Mouse (Mus musculus) heart, embryonic 12.5 days (tissue): ENCODE measurements around the gene Polrmt. TPM values are rescaled to one million over a fixed set of nuclear protein-coding genes. Genes with fewer than 3 reads are reported as not detected.

Experiments
- ATAC-seq: fragments of 200-750 bp; cut with Nextera tagmentation; 2 replicates; pipeline ENCODE4 v1.8.0; 2017; ENCODE audit warnings: moderate TSS enrichment, moderate library complexity; ENCODE audit not compliant: insufficient number of reproducible peaks, low FRiP score
- H3K27ac ChIP-seq: fragments of 300-500 bp; sonication (generic); 2 replicates; pipeline ENCODE4 v1.5.1; 2016; ENCODE audit warnings: mild to moderate bottlenecking, moderate library complexity; ENCODE audit not compliant: poor library complexity, severe bottlenecking
- H3K27me3 ChIP-seq: fragments of 300-500 bp; sonication (generic); replicated peaks from 2 replicates; pipeline ENCODE4 v1.6.1; 2016; ENCODE audit warnings: mild to moderate bottlenecking, moderate library complexity
- H3K36me3 ChIP-seq: fragments of 300-500 bp; sonication (generic); 2 replicates; pipeline ENCODE4 v1.6.1; 2016; ENCODE audit warnings: mild to moderate bottlenecking, moderate library complexity
- H3K4me1 ChIP-seq: fragments of 300-500 bp; sonication (generic); replicated peaks from 2 replicates; pipeline ENCODE4 v1.6.1; 2016; ENCODE audit warnings: mild to moderate bottlenecking
- H3K4me2 ChIP-seq: fragments of 300-500 bp; sonication (generic); 2 replicates; pipeline ENCODE4 v1.6.1; 2016; ENCODE audit warnings: mild to moderate bottlenecking, moderate library complexity
- H3K4me3 ChIP-seq: fragments of 300-500 bp; sonication (generic); 2 replicates; pipeline ENCODE4 v1.5.1; 2016; ENCODE audit warnings: mild to moderate bottlenecking
- H3K9ac ChIP-seq: fragments of 300-500 bp; sonication (generic); 2 replicates; pipeline ENCODE4 v1.6.1; 2016; ENCODE audit warnings: mild to moderate bottlenecking, moderate library complexity
- H3K9me3 ChIP-seq: fragments of 300-500 bp; sonication (generic); replicated peaks from 2 replicates; pipeline ENCODE4 v1.6.1; 2016; ENCODE audit warnings: mild to moderate bottlenecking, moderate library complexity
- WGBS: fragments of 180-500 bp; shearing (Covaris S2); methylation state at CpG from one replicate; pipeline ENCODE4 v1.1.7; 2016; 5-methylcytosine and 5-hydroxymethylcytosine counted together
- polyA plus RNA-seq: library from polyadenylated mRNA; unstranded; fragments of >200 nt; fragmentation: Nextera tagmentation; extraction: Ambion mirVana; gene quantifications from 2 replicates; pipeline ENCODE4 v1.2.1, GENCODE M21; 2016

Polrmt gene
- polyA plus RNA-seq, 1 experiment from 2014 or later: 35.4 TPM

DNA sequence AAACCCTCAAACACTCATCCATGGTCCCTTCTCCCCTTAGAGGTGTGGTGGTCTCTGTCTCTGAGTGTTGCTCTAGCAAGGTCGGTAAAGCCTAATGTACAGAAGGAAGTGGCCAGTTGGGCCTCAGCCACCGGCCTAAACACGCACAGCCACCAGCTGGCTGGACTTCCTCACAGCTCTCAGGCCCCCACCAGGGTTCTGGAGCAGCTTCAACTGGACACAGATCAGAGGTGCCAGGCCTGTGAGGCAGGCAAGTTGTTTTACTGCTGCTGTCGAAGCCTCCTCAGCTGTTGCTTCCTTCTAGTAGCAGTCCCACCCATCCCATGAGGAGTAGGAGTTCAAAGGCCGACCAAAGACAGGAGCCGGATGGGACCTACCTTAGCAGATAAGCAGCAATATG lies 48.5 kb downstream of the Polrmt start:
- Histone ChIP-seq H3K27me3 (no peaks in the 10 kb centered on the region), H3K36me3 (no peaks in the 10 kb centered on the region), H3K9ac (no peak overlapping the region), H3K9me3 (no peaks in the 10 kb centered on the region), H3K27ac (no peak overlapping the region), H3K4me3 (no peak overlapping the region), H3K4me1 (peaks cover 38% of the 10 kb centered on the region), H3K4me2 (no peak overlapping the region)
- ATAC-seq: no peak
- 76% methylated on average over 6 of the region's 6 CpGs for WGBS

DNA sequence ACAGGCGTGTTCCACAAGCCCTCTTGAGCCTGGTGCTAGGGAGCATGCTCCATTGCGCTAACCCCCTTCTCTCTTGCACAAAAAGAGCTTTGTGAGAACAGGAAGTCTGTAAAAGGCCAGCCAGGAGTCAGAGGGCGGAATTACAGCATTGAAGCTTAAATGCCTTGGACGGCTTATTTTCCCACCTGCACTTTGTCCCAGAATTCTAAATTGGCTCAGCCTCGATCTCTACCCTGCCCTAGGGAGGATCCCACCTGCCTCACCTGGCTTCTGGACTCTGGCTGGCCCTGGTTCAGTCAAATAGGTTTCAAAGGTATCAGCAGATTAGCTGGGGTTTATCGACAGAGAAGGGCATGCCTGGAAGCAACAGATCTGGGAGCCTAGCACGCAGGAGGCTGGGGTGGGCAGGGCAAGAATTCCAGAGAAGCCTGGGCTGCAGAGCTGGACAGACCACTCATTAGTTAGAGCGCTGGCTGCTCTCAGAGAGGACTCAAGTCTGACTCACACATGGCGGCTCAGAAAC lies 50.2 kb downstream of the Polrmt start:
- peaks cover 29% of the 10 kb centered on the region for H3K4me1 ChIP-seq
- H3K27me3 ChIP-seq: no peaks in the 10 kb centered on the region
- H3K9ac ChIP-seq: peak overlapping the region; percentile 11; the same call in 1 of the 2 replicates
- peak overlapping the region; percentile 22 for H3K4me2 ChIP-seq
- H3K36me3 ChIP-seq: 0 out of 2 replicates have a peak, but pooled peaks cover 3% of the 10 kb centered on the region
- H3K27ac ChIP-seq: peak overlapping the region; percentile 79
- WGBS: 31% methylated on average over 9 of the region's 9 CpGs
- H3K9me3 ChIP-seq: peaks cover 4% of the 10 kb centered on the region
- no peak overlapping the region for H3K4me3 ChIP-seq
- ATAC-seq: no peak; the same call in 1 of the 2 replicates

DNA sequence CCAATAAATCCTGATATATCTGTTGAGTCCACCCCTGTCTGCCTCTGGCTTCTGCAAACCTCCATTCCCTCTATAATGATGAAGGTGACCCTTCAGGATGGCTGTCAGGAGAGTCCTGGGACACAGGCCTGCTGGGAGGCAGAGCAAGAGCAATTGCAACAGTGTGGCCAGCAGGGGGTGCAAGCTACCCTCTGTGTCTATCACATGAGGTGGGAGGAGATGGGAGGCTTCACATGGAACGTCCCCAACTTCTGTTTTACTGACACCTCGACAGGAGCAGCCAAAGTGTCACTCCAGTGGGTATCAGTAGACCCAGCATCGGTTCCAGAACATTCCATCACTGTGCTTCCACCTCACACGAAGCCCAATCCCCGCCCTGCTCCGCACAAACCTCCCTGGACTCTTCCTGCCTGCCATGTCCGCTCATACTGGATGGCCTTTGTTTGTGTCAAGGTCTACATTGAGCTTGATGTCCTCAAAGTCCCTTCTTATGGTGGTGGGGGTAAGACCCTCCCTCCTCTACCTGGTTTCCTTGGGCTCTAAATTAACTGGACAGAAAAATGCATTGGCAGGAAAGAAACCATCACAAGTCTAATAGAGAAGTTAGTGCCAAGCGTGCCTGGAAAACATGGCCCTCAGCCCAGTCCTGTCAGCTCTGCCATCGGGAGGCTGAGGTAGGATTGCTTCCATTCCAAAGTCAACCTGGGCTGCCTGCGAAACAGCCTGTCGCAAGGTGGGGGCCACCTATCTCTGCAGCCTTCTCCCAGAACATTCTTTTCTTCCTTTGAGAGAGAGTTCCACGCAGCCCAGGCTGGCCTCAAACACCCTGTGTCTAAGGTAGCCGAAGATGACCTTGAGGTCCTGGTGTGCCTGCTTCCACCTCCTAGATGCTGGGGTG lies 50.9 kb downstream of the Polrmt start:
- H3K27ac ChIP-seq: peak overlapping the region; percentile 79
- H3K36me3 ChIP-seq: 0 out of 2 replicates have a peak, but pooled peaks cover 3% of the 10 kb centered on the region
- 57% methylated on average over 13 of the region's 13 CpGs for WGBS
- H3K9ac ChIP-seq: no peak overlapping the region
- H3K4me3 ChIP-seq: no peak overlapping the region
- peaks cover 4% of the 10 kb centered on the region for H3K9me3 ChIP-seq
- H3K4me2 ChIP-seq: peak overlapping the region; percentile 22; the same call in 1 of the 2 replicates
- ATAC-seq: 0 out of 2 replicates have a peak, but pooled peaks have one; percentile 20
- no peaks in the 10 kb centered on the region for H3K27me3 ChIP-seq
- peaks cover 22% of the 10 kb centered on the region for H3K4me1 ChIP-seq

DNA sequence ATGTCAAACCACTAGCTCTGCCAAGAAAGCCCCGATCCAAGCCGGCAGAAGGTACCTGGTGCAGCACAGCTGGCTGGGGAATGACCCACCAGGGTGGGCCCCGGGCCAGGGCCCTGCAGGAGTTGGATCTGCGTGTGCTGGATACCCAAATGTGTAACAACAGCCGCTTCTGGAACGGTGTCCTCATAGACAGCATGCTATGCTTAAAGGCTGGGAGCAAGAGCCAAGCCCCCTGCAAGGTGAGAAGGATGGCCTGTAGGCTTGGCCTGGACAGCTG lies 52.1 kb downstream of the Polrmt start:
- H3K27me3 ChIP-seq: no peaks in the 10 kb centered on the region
- 0 out of 2 replicates have a peak overlapping the region, but pooled peaks have one; percentile 10 for H3K9ac ChIP-seq
- WGBS: 81% methylated on average over 6 of the region's 6 CpGs
- peaks cover 21% of the 10 kb centered on the region for H3K4me1 ChIP-seq
- H3K9me3 ChIP-seq: peaks cover 4% of the 10 kb centered on the region
- H3K36me3 ChIP-seq: peaks cover 4% of the 10 kb centered on the region
- ATAC-seq: no peak
- no peak overlapping the region for H3K4me3 ChIP-seq
- H3K27ac ChIP-seq: no peak overlapping the region
- H3K4me2 ChIP-seq: no peak overlapping the region

DNA sequence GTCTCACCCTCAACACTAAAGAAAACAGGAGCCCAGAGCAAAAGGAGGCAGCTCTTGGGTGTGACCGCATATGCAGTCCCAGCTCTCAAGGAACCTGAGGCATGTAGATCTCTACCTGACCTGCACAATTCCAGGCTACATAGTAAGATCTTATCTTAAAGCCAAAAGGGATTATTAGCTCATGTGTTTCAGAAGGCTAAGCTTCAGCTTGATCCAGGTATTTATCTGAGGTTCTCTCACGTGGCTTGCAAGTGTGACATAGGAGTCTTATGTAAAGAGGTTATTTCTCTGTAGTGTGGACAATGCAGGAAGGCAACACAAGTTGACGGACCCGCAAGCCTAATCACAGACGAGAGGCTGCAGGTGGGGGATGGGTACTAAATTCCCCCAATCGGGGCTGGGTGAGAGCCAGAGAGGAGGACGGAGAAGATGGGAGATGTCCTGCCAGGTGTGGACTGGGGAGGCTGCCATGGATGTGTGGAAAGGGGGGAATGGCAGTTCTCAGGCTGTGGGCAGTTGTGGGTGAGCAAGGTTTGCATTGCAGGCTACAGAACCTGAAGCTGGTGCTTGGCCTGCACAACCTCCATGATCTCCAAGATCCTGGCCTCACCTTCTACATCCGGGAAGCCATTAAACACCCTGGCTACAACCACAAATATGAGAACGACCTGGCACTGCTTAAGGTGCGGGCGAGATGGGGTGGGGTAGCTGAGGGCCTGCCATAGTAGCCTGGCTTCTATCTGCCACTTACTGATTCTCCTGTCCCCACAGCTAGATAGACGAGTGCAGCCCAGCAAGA lies 52.6 kb downstream of the Polrmt start:
- no peaks in the 10 kb centered on the region for H3K27me3 ChIP-seq
- peaks cover 4% of the 10 kb centered on the region for H3K9me3 ChIP-seq
- H3K4me3 ChIP-seq: no peak overlapping the region
- no peak overlapping the region for H3K9ac ChIP-seq
- WGBS: 69% methylated on average over 12 of the region's 12 CpGs
- H3K4me2 ChIP-seq: no peak overlapping the region
- H3K27ac ChIP-seq: no peak overlapping the region
- H3K4me1 ChIP-seq: peaks cover 21% of the 10 kb centered on the region
- peaks cover 9% of the 10 kb centered on the region for H3K36me3 ChIP-seq
- ATAC-seq: no peak

DNA sequence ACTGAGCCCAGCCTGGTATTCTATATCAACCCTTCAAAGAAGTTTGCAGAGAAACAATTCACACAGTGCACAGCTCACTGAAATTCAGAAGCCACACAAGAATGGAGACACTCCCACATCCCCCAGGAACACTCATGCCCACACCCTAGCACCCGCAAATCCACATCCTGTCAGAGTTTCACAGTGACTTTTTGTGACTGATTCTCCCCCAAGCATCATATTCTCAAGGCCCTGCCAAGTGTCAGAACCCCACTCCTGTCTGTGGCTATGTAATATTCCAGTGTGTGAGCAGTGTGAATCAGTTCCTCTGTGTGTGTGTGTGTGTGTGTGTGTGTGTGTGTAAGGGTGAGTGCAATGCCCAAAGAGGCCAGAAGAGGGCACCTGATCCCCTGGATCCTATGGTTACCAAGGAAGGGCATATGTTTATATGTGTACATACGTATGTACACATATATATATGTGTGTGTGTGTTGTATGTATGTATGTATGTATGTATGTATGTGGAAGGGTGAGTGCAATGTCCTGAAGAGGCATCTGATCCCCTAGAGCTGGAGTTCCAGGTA lies 54.3 kb downstream of the Polrmt start:
- H3K36me3 ChIP-seq: peaks cover 27% of the 10 kb centered on the region
- H3K4me1 ChIP-seq: peaks cover 28% of the 10 kb centered on the region
- H3K4me2 ChIP-seq: no peak overlapping the region
- H3K4me3 ChIP-seq: no peak overlapping the region
- H3K9me3 ChIP-seq: peaks cover 4% of the 10 kb centered on the region
- H3K9ac ChIP-seq: no peak overlapping the region
- no peak overlapping the region for H3K27ac ChIP-seq
- H3K27me3 ChIP-seq: no peaks in the 10 kb centered on the region
- ATAC-seq: no peak
- 96% methylated on average over 2 of the region's 2 CpGs for WGBS

DNA sequence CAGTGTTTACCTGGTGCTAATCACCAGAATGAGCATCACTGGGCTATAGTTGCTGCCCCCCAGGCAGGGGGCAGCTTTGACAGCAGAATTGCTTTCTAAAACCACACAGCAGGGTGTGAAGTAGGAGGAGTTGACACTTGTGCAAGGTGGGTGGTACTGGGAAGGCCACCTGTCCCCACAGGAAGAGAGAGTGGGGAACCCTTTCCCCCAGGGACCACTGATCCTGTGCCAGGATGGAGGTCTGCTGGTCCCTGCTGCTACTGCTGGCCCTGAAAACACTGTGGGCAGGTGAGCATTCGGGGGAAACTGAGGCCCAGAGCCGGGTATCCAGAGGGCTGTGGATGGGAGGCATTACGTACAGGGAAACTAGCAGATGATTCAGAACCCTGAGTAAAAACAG lies 57.2 kb downstream of the Polrmt start:
- no peak overlapping the region for H3K4me3 ChIP-seq
- no peaks in the 10 kb centered on the region for H3K27me3 ChIP-seq
- H3K4me1 ChIP-seq: peaks cover 34% of the 10 kb centered on the region
- peaks cover 55% of the 10 kb centered on the region for H3K36me3 ChIP-seq
- no peak for ATAC-seq
- no peak overlapping the region for H3K9ac ChIP-seq
- H3K27ac ChIP-seq: no peak overlapping the region
- WGBS: 78% methylated on average over 3 of the region's 3 CpGs
- peaks cover 4% of the 10 kb centered on the region for H3K9me3 ChIP-seq
- H3K4me2 ChIP-seq: no peak overlapping the region

DNA sequence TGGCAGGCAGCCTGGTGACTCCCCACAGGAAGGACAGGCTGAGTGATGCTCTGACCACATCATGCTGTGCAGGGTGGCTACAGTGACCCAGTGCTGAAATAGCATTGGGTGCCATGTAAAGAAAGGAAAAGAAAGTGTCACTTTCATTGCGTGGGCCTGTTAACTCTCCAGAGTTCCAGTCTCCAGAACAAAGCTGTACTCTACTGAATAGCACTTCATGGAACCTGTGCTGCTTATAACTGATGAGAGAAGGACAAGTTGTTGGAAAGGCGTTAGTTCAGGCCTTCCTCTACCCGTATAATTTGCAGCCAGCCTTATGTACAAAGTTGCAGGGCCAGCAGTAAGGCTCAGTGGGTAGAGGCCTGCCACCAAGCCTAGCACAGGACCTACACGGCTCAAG lies 57.7 kb downstream of the Polrmt start, which contains the start of gene Gzmm:
Gene Gzmm (plus strand): TSS at position 301 of the 400 bp plus-strand sequence.
- Histone ChIP-seq H3K36me3 (peaks cover 60% of the 10 kb centered on the region), H3K27ac (no peak within 1 kb of the TSS), H3K4me1 (peaks cover 38% of the 10 kb centered on the region), H3K9ac (no peak within 1 kb of the TSS), H3K4me3 (no peak within 1 kb of the TSS), H3K9me3 (peaks cover 4% of the 10 kb centered on the region), H3K27me3 (no peaks in the 10 kb centered on the region), H3K4me2 (no peak within 1 kb of the TSS)
- no peak for ATAC-seq
- WGBS: 79% methylated on average over 4 of the region's 4 CpGs

DNA sequence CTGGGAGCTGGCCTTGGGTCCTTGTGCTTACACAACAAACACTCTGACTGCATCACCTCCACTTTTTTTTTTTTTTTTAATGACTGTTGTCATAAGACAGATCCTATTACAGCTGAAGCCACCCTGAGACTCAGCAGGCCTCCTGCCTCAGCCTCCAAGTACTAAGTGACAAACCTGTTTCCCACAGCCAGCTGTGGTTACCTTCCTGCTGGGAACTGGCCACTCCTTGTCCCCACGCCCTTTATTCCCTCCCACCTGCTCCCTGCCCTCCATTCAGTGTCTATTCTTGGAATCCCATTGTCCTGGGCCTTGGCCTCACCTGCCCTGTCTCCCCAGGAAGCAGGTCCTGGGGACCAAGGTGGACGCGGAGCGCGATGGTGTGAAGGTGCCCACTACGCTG lies 58.9 kb downstream of the Polrmt start:
- peak overlapping the region; percentile 81; the same call in 1 of the 2 replicates for H3K27ac ChIP-seq
- peaks cover 62% of the 10 kb centered on the region for H3K36me3 ChIP-seq
- no peak for ATAC-seq
- 98% methylated on average over 6 of the region's 6 CpGs for WGBS
- no peaks in the 10 kb centered on the region for H3K27me3 ChIP-seq
- no peak overlapping the region for H3K4me3 ChIP-seq
- peaks cover 47% of the 10 kb centered on the region for H3K4me1 ChIP-seq
- H3K4me2 ChIP-seq: no peak overlapping the region
- H3K9ac ChIP-seq: no peak overlapping the region
- peaks cover 4% of the 10 kb centered on the region for H3K9me3 ChIP-seq

DNA sequence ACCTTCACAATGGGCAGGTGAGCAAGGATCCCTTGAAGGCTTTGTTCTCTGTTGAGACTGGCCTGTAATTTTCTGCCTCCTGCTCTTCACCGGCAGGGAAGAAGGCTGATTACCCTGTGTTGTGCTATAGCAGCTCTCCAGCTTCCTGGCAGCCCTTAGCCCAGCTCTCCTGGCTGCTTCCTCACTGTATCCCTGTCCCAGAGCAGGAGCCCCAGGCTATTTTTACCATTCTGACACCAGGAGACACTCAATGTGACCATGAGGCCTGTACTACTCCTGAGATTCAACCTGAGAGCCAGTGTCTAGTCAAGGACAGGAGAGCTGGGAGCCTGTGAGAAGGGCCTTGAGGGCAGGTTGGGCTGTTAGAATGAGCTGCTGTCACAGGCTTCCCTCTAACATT lies 59.7 kb downstream of the Polrmt start:
- H3K27me3 ChIP-seq: no peaks in the 10 kb centered on the region
- no peak overlapping the region for H3K4me3 ChIP-seq
- H3K4me2 ChIP-seq: peak overlapping the region; percentile 8
- ATAC-seq: no peak
- H3K27ac ChIP-seq: peak overlapping the region; percentile 81
- WGBS: 58% methylated on average over 1 of the region's 1 CpGs
- peaks cover 59% of the 10 kb centered on the region for H3K36me3 ChIP-seq
- H3K9me3 ChIP-seq: no peaks in the 10 kb centered on the region
- peak overlapping the region; percentile 45 for H3K9ac ChIP-seq
- peaks cover 47% of the 10 kb centered on the region for H3K4me1 ChIP-seq

DNA sequence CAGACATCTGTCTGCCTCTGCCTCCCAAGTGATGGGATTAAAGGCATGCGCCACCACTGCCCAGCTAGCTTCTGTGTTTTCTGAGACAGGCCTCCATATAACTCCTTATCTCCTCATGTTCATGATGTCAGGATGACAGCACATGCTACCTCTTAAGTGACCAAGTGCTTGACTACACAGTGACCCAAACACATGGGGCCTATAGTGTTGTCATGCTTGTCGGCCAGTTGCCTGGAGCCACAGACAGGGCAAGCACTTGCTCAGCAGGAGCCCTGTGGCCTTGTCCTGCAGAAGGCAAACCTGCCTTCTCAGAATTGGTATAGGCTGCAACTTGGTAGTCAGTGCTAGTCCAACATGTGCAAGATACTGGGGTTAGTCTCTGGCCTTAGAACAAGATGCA lies 60.2 kb downstream of the Polrmt start:
- WGBS: 72% methylated on average over 2 of the region's 2 CpGs
- H3K27ac ChIP-seq: peak overlapping the region; percentile 81
- H3K9ac ChIP-seq: peak overlapping the region; percentile 45

More for the DNA sequence above, 60.2 kb downstream of the Polrmt start:
- ATAC-seq: no peak
- Histone ChIP-seq H3K9me3 (no peaks in the 10 kb centered on the region), H3K4me1 (peaks cover 48% of the 10 kb centered on the region), H3K27me3 (no peaks in the 10 kb centered on the region), H3K4me3 (no peak overlapping the region), H3K36me3 (peaks cover 59% of the 10 kb centered on the region), H3K4me2 (no peak overlapping the region)
